Comparison of ENCODE assay signal across 8 mouse cellular contexts in genomic region chr10:116207987-116208726, GRCm38 (mm10).
DNase-seq lines count a peak whose midpoint lies in the region; ATAC-seq and TF ChIP-seq lines count a peak whose summit lies in the region.

No protein-coding gene starts in this region.

- H3K27me3 ChIP-seq in forebrain, embryonic 15.5 days: no peaks in the 10 kb centered on the region
- no peaks in the 10 kb centered on the region for H3K27me3 ChIP-seq in hindbrain, postnatal 0 days (ENCODE audit: insufficient read depth, low read length)
- H3K27me3 ChIP-seq in midbrain, postnatal 0 days (ENCODE audit: insufficient read depth, low read length): no peaks in the 10 kb centered on the region

- H3K9ac ChIP-seq in forebrain, embryonic 15.5 days (replicated peaks): no peak overlapping the region
- H3K9ac ChIP-seq in hindbrain, postnatal 0 days (replicated peaks; ENCODE audit: low read length): no peak overlapping the region
- H3K9ac ChIP-seq in midbrain, postnatal 0 days (replicated peaks; ENCODE audit: low read length, poor library complexity, severe bottlenecking): no peak overlapping the region

- DNase-seq in ovary, postnatal 36 days (ENCODE audit: low spot score): peak; percentile 33
- DNase-seq in ovary, postnatal 10 days (ENCODE audit: low spot score): no peak
- peak; percentile 76 for DNase-seq in brain, embryonic 14.5 days (ENCODE audit: low read depth)
- peak; percentile 66 for DNase-seq in hindbrain, postnatal 0 days (ENCODE audit: low spot score)
- peak; percentile 24 for DNase-seq in liver
- DNase-seq in midbrain, postnatal 0 days (ENCODE audit: low spot score): peak; percentile 57
- DNase-seq in yolk sac, embryonic 10.5 days (ENCODE audit: low spot score): no peak

- no peak overlapping the region for H3K4me2 ChIP-seq in forebrain, embryonic 15.5 days (replicated peaks)
- H3K4me2 ChIP-seq in hindbrain, postnatal 0 days (ENCODE audit: low read depth, low read length): peak overlapping the region; percentile 33
- H3K4me2 ChIP-seq in midbrain, postnatal 0 days (ENCODE audit: low read depth, low read length, poor library complexity, severe bottlenecking): 0 out of 2 replicates have a peak overlapping the region, but pooled peaks have one; percentile 2

- no peaks in the 10 kb centered on the region for H3K36me3 ChIP-seq in forebrain, embryonic 15.5 days
- H3K36me3 ChIP-seq in hindbrain, postnatal 0 days (ENCODE audit: insufficient read depth, low read length): no peaks in the 10 kb centered on the region
- no peaks in the 10 kb centered on the region for H3K36me3 ChIP-seq in midbrain, postnatal 0 days (ENCODE audit: insufficient read depth, low read length)

- no peak for TF ChIP-seq POLR2A in brain, embryonic 14.5 days (IDR thresholded peaks at IDR 0.05; ENCODE audit: borderline replicate concordance, extremely low read depth, insufficient read depth, insufficient read length, poor library complexity, severe bottlenecking)

- peak; percentile 85; the same call in 1 of the 2 replicates for TF ChIP-seq CTCF in brain, embryonic 14.5 days (IDR thresholded peaks at IDR 0.05; ENCODE audit: borderline replicate concordance, extremely low read depth, insufficient read depth, insufficient read length)
- peak; percentile 93 for TF ChIP-seq CTCF in hindbrain, postnatal 0 days (IDR thresholded peaks at IDR 0.05; ENCODE audit: low read depth)
- TF ChIP-seq CTCF in midbrain, postnatal 0 days (IDR thresholded peaks at IDR 0.05): peak; percentile 97

- H3K4me3 ChIP-seq in forebrain, embryonic 15.5 days: no peak overlapping the region
- H3K4me3 ChIP-seq in hindbrain, postnatal 0 days (ENCODE audit: low read length): no peak overlapping the region
- no peak overlapping the region for H3K4me3 ChIP-seq in midbrain, postnatal 0 days (ENCODE audit: low read depth, low read length)

- peak; percentile 60 for ATAC-seq in forebrain, embryonic 15.5 days (replicated peaks)
- peak; percentile 51; the same call in 1 of the 2 replicates for ATAC-seq in hindbrain, postnatal 0 days
- no peak; the same call in 1 of the 2 replicates for ATAC-seq in midbrain, postnatal 0 days (ENCODE audit: low FRiP score)

- H3K4me1 ChIP-seq in forebrain, embryonic 15.5 days: peaks cover 3% of the 10 kb centered on the region; the same call in 1 of the 2 replicates
- no peaks in the 10 kb centered on the region for H3K4me1 ChIP-seq in hindbrain, postnatal 0 days (ENCODE audit: insufficient read depth, low read length)
- H3K4me1 ChIP-seq in midbrain, postnatal 0 days (ENCODE audit: insufficient read depth, low read length): no peaks in the 10 kb centered on the region

- no peaks in the 10 kb centered on the region for H3K9me3 ChIP-seq in forebrain, embryonic 15.5 days
- H3K9me3 ChIP-seq in hindbrain, postnatal 0 days (ENCODE audit: low read length): no peaks in the 10 kb centered on the region
- no peaks in the 10 kb centered on the region for H3K9me3 ChIP-seq in midbrain, postnatal 0 days (ENCODE audit: low read length)

- WGBS in forebrain, embryonic 15.5 days: 19% methylated on average over 9 of the region's 9 CpGs
- 24% methylated on average over 9 of the region's 9 CpGs for WGBS in hindbrain, postnatal 0 days
- WGBS in midbrain, postnatal 0 days: 23% methylated on average over 9 of the region's 9 CpGs

- H3K27ac ChIP-seq in forebrain, embryonic 15.5 days (replicated peaks): no peak overlapping the region
- H3K27ac ChIP-seq in hindbrain, postnatal 0 days: no peak overlapping the region
- H3K27ac ChIP-seq in midbrain, postnatal 0 days (ENCODE audit: low read depth, low read length): no peak overlapping the region

Comparison
In these comparisons a context has a peak if more than half of its experiments do, and no peak if none do; other contexts are left out.
1. DNase-seq: peak in ovary, postnatal 36 days (single experiment), brain, embryonic 14.5 days (single experiment), hindbrain, postnatal 0 days (single experiment), liver (single experiment) and midbrain, postnatal 0 days (single experiment); none in ovary, postnatal 10 days (single experiment) and yolk sac, embryonic 10.5 days (single experiment).
2. Peak in every context shown above with its lines, with median percentiles within 50 percentile points of each other: CTCF ChIP-seq.